Comparison of ENCODE assay signal across 26 mouse cellular contexts in the genomic region with DNA sequence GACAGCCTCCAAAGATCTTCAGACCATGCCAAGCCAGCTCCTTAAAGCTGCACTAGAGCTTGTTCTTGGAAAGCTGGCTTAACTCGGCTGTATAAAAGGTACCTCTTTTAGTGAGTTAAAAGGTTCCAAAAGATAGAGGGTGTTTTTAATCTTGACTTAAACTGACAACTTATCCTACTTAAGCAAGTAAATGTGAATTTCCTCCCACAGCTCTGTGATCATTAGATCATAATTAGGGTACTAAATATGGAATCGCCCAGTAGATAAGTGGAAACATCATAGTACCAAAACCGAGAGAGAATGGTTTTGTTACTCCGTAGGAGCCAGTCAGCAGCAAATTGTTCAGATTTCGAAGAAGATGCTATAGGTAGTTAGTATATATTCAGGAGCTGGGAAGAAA.
A peak's percentile ranks its signal among the peaks of the same experiment; 100 is the strongest.
DNase-seq lines count a peak whose midpoint lies in the region; ATAC-seq and TF ChIP-seq lines count a peak whose summit lies in the region.
"Had no signal": no experiment of that assay in that cellular context is flagged by ENCODE, and none has a peak within 500 bp of the region (broad histone marks: within the 10 kb centered on the region; RNA-seq: fewer than 3 reads in every experiment).

No protein-coding gene starts in this region.

- H3K9me3 ChIP-seq in CH12.LX (replicated peaks; ENCODE audit: low read length), result no peaks in the 10 kb centered on the region
- no peaks in the 10 kb centered on the region for H3K9me3 ChIP-seq in liver, embryonic 14.5 days (ENCODE audit: control insufficient read depth, low read length)
- H3K9me3 ChIP-seq in liver, postnatal 0 days (ENCODE audit: low read length), result no peaks in the 10 kb centered on the region
- H3K9me3 ChIP-seq: embryonic facial prominence, embryonic 12.5 days; embryonic facial prominence, embryonic 15.5 days; forebrain, embryonic 12.5 days; forebrain, embryonic 15.5 days; heart, embryonic 10.5 days; heart, embryonic 13.5 days; hindbrain, embryonic 12.5 days; hindbrain, embryonic 15.5 days had no signal

- H3K79me2 ChIP-seq in CH12.LX (replicated peaks; ENCODE audit: control insufficient read depth, extremely low read depth, insufficient read depth, poor library complexity, severe bottlenecking), result no peaks in the 10 kb centered on the region

- no peaks in the 10 kb centered on the region for H3K27me3 ChIP-seq in CH12.LX (replicated peaks)
- no peaks in the 10 kb centered on the region for H3K27me3 ChIP-seq in liver, embryonic 14.5 days (ENCODE audit: control insufficient read depth, insufficient read depth, low read length)
- H3K27me3 ChIP-seq in liver, postnatal 0 days (ENCODE audit: insufficient read depth, low read length), result no peaks in the 10 kb centered on the region
- H3K27me3 ChIP-seq: embryonic facial prominence, embryonic 12.5 days; embryonic facial prominence, embryonic 15.5 days; forebrain, embryonic 15.5 days; heart, embryonic 13.5 days; hindbrain, embryonic 12.5 days; hindbrain, embryonic 15.5 days had no signal

- in situ Hi-C loops in CH12.LX (cut with MboI; ENCODE audit: low pct_ligation_motif_present, low pct_unique_long_range_greater_than_20kb, low sequenced_read_pairs), result no loop called here

- 48% methylated on average over 5 of the region's 5 CpGs for WGBS in liver, embryonic 14.5 days (ENCODE audit: insufficient replicate concordance)
- 66% methylated on average over 5 of the region's 5 CpGs for WGBS in liver, postnatal 0 days (ENCODE audit: insufficient replicate concordance)

- H3K9ac ChIP-seq in CH12.LX (ENCODE audit: insufficient read depth, low read depth), result no peak overlapping the region
- H3K9ac ChIP-seq in liver, embryonic 14.5 days (replicated peaks), result no peak overlapping the region
- H3K9ac ChIP-seq in liver, postnatal 0 days (replicated peaks), result no peak overlapping the region
- H3K9ac ChIP-seq: embryonic facial prominence, embryonic 12.5 days; embryonic facial prominence, embryonic 15.5 days; forebrain, embryonic 12.5 days; forebrain, embryonic 15.5 days; heart, embryonic 13.5 days; hindbrain, embryonic 12.5 days; hindbrain, embryonic 15.5 days had no signal

- H3K4me2 ChIP-seq in CH12.LX (ENCODE audit: insufficient read depth, low read depth, poor library complexity, severe bottlenecking), result peak overlapping the region; percentile 88; the same call in 1 of the 2 replicates
- peak overlapping the region; percentile 49 for H3K4me2 ChIP-seq in liver, embryonic 14.5 days (ENCODE audit: low read depth)
- H3K4me2 ChIP-seq in liver, postnatal 0 days (ENCODE audit: low read depth, low read length), result peak overlapping the region; percentile 51; the same call in 1 of the 2 replicates
- H3K4me2 ChIP-seq: embryonic facial prominence, embryonic 12.5 days; embryonic facial prominence, embryonic 15.5 days; heart, embryonic 13.5 days had no signal

- peaks cover 0 to 7% of the 10 kb centered on the region in 2 experiments; a peak in 2 of 4 replicates for H3K4me1 ChIP-seq in CH12.LX (ENCODE audit: control insufficient read depth in 1 of 2, insufficient read depth in 2 of 2)
- H3K4me1 ChIP-seq in liver, embryonic 14.5 days (replicated peaks; ENCODE audit: control insufficient read depth in 2 of 2, insufficient read depth in 2 of 2, low read length in 1 of 2), result peaks cover 13 to 25% of the 10 kb centered on the region in 2 experiments
- peaks cover 3% of the 10 kb centered on the region; the same call in 1 of the 2 replicates for H3K4me1 ChIP-seq in liver, postnatal 0 days (ENCODE audit: insufficient read depth)
- H3K4me1 ChIP-seq: embryonic facial prominence, embryonic 12.5 days; embryonic facial prominence, embryonic 15.5 days; heart, embryonic 10.5 days had no signal

- TF ChIP-seq EP300 in CH12.LX (IDR thresholded peaks at IDR 0.05; ENCODE audit: low read length), result no peak
- no peak for TF ChIP-seq EP300 in liver, embryonic 14.5 days (IDR thresholded peaks at IDR 0.05; ENCODE audit: low read depth)
- TF ChIP-seq EP300 in liver, postnatal 0 days (IDR thresholded peaks at IDR 0.05; ENCODE audit: low read depth), result no peak

- dilution Hi-C loops in CH12.LX (cut with MboI; ENCODE audit: extremely low pct_ligation_motif_present, extremely low pct_unique_long_range_greater_than_20kb, low sequenced_read_pairs), result no loop called here

- TF ChIP-seq RAD21 in CH12.LX (IDR thresholded peaks at IDR 0.05; ENCODE audit: low read depth, low read length), result no peak

- H3K4me3 ChIP-seq in CH12.LX (replicated peaks in 1 of 3; ENCODE audit: low read depth in 2 of 3, low read length in 2 of 3, poor library complexity in 1 of 3), result no peak overlapping the region
- H3K4me3 ChIP-seq in liver, embryonic 14.5 days (ENCODE audit: insufficient read depth in 1 of 2, low read depth in 2 of 2, low read length in 2 of 2), result no peak overlapping the region
- no peak overlapping the region for H3K4me3 ChIP-seq in liver, postnatal 0 days (ENCODE audit: low read depth, low read length)
- H3K4me3 ChIP-seq: embryonic facial prominence, embryonic 12.5 days; embryonic facial prominence, embryonic 15.5 days; forebrain, embryonic 12.5 days; forebrain, embryonic 15.5 days; heart, adult 2 months; heart, embryonic 10.5 days; heart, embryonic 13.5 days; hindbrain, embryonic 12.5 days; hindbrain, embryonic 15.5 days had no signal

- no peak overlapping the region for H3K27ac ChIP-seq in CH12.LX (ENCODE audit: insufficient read depth, low read depth)
- H3K27ac ChIP-seq in liver, embryonic 14.5 days, result no peak overlapping the region
- H3K27ac ChIP-seq in liver, postnatal 0 days (ENCODE audit: low read depth), result no peak overlapping the region
- H3K27ac ChIP-seq: embryonic facial prominence, embryonic 12.5 days; embryonic facial prominence, embryonic 15.5 days; forebrain, embryonic 12.5 days; forebrain, embryonic 15.5 days; heart, adult 2 months; heart, embryonic 10.5 days; heart, embryonic 13.5 days; hindbrain, embryonic 12.5 days; hindbrain, embryonic 15.5 days had no signal

- DNase-seq in CH12.LX (ENCODE audit: extremely low read depth), result no peak
- DNase-seq in liver, embryonic 14.5 days (ENCODE audit: low read depth in 3 of 3, low spot score in 3 of 3), result no peak
- no peak for DNase-seq in liver, postnatal 0 days
- DNase-seq in ovary, postnatal 14 days (ENCODE audit: low spot score), result no peak
- no peak for DNase-seq in thymus, postnatal 0 days (ENCODE audit: low spot score)
- no peak for DNase-seq in embryo, embryonic 9.5 days (ENCODE audit: extremely low spot score)
- DNase-seq: adrenal gland, adult 8-10 months; adrenal gland, postnatal 25 days; B cell, adult 2 months; cerebellum, adult 11-12 months; cerebellum, adult 8-10 months; cerebellum, postnatal 10 days; cerebellum, postnatal 36 days; gastrocnemius, postnatal 25 days; heart, adult 2 months; heart, postnatal 14 days; heart, postnatal 4 days had no signal

- ATAC-seq in erythroblast, adult 5-6 weeks (replicated peaks; ENCODE audit: low FRiP score, poor library complexity, severe bottlenecking), result 0 out of 2 replicates have a peak, but pooled peaks have one; percentile 12
- ATAC-seq in liver, embryonic 14.5 days (ENCODE audit: insufficient read depth), result no peak
- no peak for ATAC-seq in liver, postnatal 0 days

- no peaks in the 10 kb centered on the region for H3K36me3 ChIP-seq in CH12.LX (replicated peaks in 1 of 2; ENCODE audit: control insufficient read depth in 1 of 2, insufficient read depth in 1 of 2, low read length in 1 of 2)
- H3K36me3 ChIP-seq in liver, embryonic 14.5 days (replicated peaks; ENCODE audit: control insufficient read depth, insufficient read depth, low read depth), result no peaks in the 10 kb centered on the region
- H3K36me3 ChIP-seq in liver, postnatal 0 days (replicated peaks; ENCODE audit: insufficient read depth, low read length), result no peaks in the 10 kb centered on the region
- H3K36me3 ChIP-seq: embryonic facial prominence, embryonic 12.5 days; embryonic facial prominence, embryonic 15.5 days; forebrain, embryonic 12.5 days; forebrain, embryonic 15.5 days; heart, embryonic 10.5 days; heart, embryonic 13.5 days; hindbrain, embryonic 12.5 days; hindbrain, embryonic 15.5 days had no signal

- no peak for TF ChIP-seq CTCF in CH12.LX (conservative IDR thresholded peaks at IDR 0.05 in 1 of 2, IDR thresholded peaks at IDR 0.05 in 1 of 2; ENCODE audit: low read depth in 2 of 2, low read length in 2 of 2)
- TF ChIP-seq CTCF in liver, embryonic 14.5 days (IDR thresholded peaks at IDR 0.05; ENCODE audit: low read depth), result no peak
- TF ChIP-seq CTCF in liver, postnatal 0 days (IDR thresholded peaks at IDR 0.05; ENCODE audit: low read depth), result no peak

- TF ChIP-seq POLR2A in CH12.LX (IDR thresholded peaks at IDR 0.05; ENCODE audit: low read depth, low read length), result no peak

TF ChIP-seq in CH12.LX, 34 proteins besides CTCF, POLR2A, EP300 and RAD21:
- TF ChIP-seq JUN (IDR thresholded peaks at IDR 0.05; ENCODE audit: insufficient read depth, low read depth, low read length) (no peak), NELFE (IDR thresholded peaks at IDR 0.05; ENCODE audit: low read depth, low read length) (no peak), PAX5 (IDR thresholded peaks at IDR 0.05; ENCODE audit: low read length) (no peak), SMC3 (IDR thresholded peaks at IDR 0.05; ENCODE audit: low read depth, low read length) (no peak), SIN3A (IDR thresholded peaks at IDR 0.05; ENCODE audit: low read length) (no peak), RCOR1 (conservative IDR thresholded peaks at IDR 0.05; ENCODE audit: low read depth, low read length) (no peak), MXI1 (IDR thresholded peaks at IDR 0.05; ENCODE audit: low read depth, low read length) (no peak), IRF4 (IDR thresholded peaks at IDR 0.05; ENCODE audit: low read depth, low read length) (no peak), MEF2A (IDR thresholded peaks at IDR 0.05; ENCODE audit: borderline replicate concordance, low read depth, low read length) (no peak), MAX (IDR thresholded peaks at IDR 0.05; ENCODE audit: low read length) (no peak), MAFK (IDR thresholded peaks at IDR 0.05; ENCODE audit: insufficient replicate concordance, low read length) (no peak), CHD1 (IDR thresholded peaks at IDR 0.05; ENCODE audit: low read depth, low read length) (no peak), ELF1 (IDR thresholded peaks at IDR 0.05; ENCODE audit: low read depth, low read length) (no peak), ZNF384 (IDR thresholded peaks at IDR 0.05; ENCODE audit: low read depth, low read length) (no peak), USF1 (IDR thresholded peaks at IDR 0.05; ENCODE audit: low read depth, low read length) (no peak), JUND (conservative IDR thresholded peaks at IDR 0.05; ENCODE audit: low read depth, low read length) (no peak)
